Mouse (Mus musculus) thymus, postnatal 0 days (tissue): ENCODE results near the gene Slamf9. TPM values are rescaled to one million over a fixed set of nuclear protein-coding genes. Genes with fewer than 3 reads are reported as not detected.

Experiments used
- DNase-seq: peaks from one replicate; pipeline ENCODE4 v3.0.0-alpha.2; 2015; ENCODE audit warnings: low spot score
- polyA plus RNA-seq: library from polyadenylated mRNA; unstranded; fragments of >200 nt; fragmentation: Nextera tagmentation; extraction: Ambion mirVana; gene quantifications from 2 replicates; pipeline ENCODE4 v1.2.1, GENCODE M21; 2015

The Slamf9 gene
- 1.2 and 1.4 TPM in 2 replicates for polyA plus RNA-seq

GRCm38 (mm10) chr1:172475054-172475741, at the start of gene Slamf9:
TSS of gene Slamf9 (plus strand) at chr1:172475358.
- no peak for DNase-seq

DNA sequence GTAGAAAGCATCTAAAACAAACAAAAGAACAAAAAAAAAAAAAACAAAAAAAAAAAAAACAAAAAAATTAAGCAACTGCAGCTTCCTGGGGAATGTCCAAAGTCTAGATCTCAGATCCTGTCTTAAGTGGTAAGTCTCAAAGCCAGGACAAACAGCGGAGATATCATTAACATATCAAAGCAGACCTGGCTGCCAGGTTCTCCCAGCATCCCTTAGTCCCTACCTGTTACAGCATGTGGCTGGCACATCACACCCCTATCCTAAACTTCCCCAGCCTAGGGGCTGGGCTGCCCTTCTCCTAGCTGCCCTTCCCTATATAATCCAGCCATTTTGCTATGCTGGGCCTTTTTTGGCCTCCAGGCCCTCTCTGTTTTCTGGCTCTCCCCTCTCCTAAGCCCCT, 48.7 kb upstream of the Slamf9 start:
- no peak for DNase-seq

- DNase-seq: no peak
These were observed 47.3 kb upstream of the Slamf9 start for GRCm38 (mm10) chr1:172427841-172428240.

- DNase-seq: no peak
These were observed 46.5 kb upstream of the Slamf9 start for GRCm38 (mm10) chr1:172428614-172429013.

GRCm38 (mm10) chr1:172430731-172431220, 44.4 kb upstream of the Slamf9 start:
- no peak for DNase-seq

DNA sequence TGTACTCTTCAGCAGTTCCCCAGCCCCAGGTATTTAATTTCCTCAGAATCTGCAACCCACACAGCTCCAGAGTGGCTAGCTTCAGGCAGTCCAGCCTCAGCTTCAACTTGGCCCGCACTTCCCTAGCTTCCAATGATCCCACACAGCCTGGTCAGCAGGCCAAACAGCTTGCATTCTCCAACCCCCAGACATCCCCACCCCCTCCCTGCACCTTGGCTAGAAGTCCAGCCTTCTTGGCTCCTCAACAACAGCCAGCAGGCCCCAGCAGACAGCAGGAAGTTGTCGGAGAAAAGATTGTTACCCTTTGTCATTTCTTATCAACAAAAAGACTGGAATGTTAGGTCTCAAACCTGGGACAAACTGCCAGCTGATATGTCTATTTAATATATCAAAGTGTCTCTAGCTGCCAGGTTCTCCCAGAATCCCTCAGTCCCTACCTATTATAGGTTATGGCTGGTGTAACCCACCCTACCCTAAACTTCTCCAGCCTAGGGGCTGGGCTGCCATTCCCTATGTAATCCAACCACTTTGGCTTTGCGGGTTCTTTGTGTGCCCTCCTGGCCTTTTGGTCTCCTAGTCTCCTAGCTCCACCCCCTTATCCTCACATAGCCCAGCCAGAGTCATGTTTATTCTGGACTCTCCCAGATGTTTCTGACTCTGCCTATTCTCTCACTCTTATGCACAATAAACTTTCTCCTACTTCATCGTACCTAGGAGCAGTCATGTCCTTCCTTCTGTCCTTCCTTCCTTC, 43.1 kb upstream of the Slamf9 start:
- no peak for DNase-seq

- DNase-seq: no peak
These were observed 42.6 kb upstream of the Slamf9 start for GRCm38 (mm10) chr1:172432587-172432955.

GRCm38 (mm10) chr1:172433012-172433850, 41.9 kb upstream of the Slamf9 start:
- DNase-seq: no peak

DNA sequence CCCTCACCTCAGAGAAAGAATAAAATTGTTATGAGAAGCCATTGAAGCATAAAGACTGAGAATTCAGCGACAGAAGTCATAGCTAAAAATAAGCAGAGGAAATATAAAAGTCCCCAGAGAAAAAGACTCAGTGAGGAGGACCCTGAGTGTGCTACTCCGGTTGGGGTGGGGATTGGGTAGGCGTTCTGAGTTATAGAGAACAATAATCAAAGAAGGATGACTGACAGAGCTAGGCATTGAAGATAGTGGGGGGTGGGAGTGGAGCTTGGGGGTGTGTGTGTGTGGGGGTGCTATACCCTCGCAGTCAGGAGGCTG, 41.4 kb upstream of the Slamf9 start:
- no peak for DNase-seq

GRCm38 (mm10) chr1:172436785-172437184, 38.4 kb upstream of the Slamf9 start:
- no peak for DNase-seq

GRCm38 (mm10) chr1:172438621-172439020, 36.5 kb upstream of the Slamf9 start:
- DNase-seq: no peak

GRCm38 (mm10) chr1:172440521-172440920, 34.6 kb upstream of the Slamf9 start:
- no peak for DNase-seq

DNA sequence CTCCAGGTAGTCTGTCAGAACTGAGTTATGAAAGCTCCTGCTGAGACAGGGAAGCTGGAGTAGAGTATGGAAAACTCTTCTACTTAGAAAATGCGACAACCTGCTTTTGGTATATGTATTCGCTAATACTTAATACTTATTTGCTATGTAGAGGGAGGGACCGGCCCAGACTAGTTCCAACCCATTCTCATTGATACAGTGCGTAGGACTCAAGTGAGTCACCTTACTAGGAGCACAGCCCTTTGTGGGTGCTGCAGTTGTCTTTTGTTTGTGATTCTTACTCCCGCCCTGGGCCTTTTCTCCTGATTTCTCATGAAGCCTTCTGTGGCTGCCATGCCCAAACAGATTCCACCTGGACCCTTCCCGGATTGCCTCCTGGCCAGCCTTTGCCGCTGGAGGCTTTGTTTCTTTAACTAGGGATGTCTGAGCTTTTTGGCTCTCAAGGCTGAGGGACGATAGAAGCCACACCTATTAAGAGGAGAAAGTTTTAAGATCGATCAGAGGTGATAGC, 33.2 kb upstream of the Slamf9 start:
- no peak for DNase-seq

GRCm38 (mm10) chr1:172450226-172450625, 24.9 kb upstream of the Slamf9 start:
- no peak for DNase-seq

GRCm38 (mm10) chr1:172450848-172451470, 24.2 kb upstream of the Slamf9 start:
- no peak for DNase-seq

- no peak for DNase-seq
These were observed 22.2 kb upstream of the Slamf9 start for GRCm38 (mm10) chr1:172452911-172453310.

DNA sequence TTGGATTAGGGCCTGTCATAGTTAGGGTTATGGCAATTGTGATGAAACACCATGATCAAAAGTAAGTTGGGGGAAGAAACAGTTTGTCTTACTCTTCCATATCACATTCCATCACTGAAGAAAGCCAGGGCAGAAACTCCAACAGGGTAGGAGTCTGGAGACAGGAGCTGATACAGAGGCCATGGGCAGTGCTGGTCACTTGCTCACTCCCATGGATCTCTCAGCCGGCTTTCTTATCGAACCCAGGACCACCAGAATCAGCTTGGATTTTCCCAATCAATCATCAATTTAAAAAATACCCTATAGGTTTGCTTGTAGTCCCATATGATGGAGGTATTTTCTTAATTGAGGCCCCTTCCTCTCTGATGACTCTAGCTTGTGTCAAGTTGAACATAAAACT, 21.3 kb upstream of the Slamf9 start:
- no peak for DNase-seq

GRCm38 (mm10) chr1:172455416-172455815, 19.7 kb upstream of the Slamf9 start:
- peak; percentile 64 for DNase-seq

DNA sequence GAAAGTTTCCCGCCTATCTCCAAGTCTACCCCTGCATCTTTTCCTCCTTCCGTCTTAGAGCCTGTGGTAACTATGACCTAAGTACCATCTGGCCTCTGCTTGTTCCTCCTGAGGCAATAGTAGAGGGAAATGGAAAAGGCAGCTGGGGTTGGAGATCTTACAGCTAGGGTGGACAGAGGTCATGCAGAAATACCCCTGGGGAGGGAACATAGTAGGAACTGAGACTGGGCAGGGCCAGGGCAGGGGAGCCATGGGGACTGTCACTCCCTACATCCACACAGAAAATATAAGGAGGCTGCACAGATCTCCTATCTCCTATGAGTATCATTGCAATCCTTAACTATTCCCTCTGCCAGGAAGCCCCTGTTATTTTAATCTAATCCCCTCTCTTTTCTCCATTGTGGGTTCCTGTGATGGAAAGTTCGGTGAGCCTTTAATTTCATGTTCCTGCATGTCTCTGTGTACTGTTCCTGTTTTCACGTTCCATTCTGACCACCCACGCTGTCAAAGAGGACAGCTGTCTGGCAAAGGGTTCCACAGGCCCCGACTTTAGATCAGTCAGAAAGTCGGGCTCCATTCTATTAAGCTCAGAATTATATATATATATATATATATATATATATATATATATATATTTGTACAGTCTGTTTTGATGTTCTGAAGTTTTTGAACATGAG, 19.0 kb upstream of the Slamf9 start:
- no peak for DNase-seq

DNA sequence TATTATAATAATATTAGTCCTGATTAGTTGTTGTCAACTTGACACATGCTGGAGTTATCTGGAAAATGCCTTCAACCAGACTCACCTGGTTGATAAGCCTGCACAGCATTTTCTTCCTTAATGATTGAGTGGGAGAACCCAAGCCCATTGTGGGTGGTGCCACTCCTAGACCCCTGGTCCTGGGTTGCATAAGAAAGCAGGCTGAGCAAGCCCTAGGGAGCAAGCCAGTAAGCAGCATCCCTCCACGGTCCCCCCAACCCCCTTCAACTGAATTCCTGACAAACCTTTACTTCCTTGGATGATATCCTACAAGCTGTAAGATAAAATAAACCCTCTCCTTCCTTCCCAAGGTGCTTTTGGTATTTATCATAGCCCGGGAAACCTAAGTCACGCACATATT, 18.0 kb upstream of the Slamf9 start:
- DNase-seq: no peak

DNA sequence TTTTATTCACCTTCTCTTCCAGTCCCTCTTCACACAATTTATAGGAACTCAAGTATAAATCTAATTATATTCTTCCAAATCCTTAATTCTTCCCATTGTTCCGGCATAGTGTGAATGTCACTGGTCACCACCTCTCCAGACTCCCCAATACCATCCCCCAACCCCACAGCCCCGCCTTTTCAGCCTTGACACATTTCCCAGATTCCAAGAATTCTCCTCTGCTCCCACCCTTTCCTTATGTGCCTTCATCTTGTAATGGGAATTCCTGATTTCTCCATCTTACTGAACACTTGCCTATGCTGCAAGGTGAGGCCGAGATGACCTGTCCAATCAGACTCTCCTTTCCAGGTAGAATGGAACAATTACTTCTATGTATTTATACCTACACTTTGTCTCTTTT, 17.1 kb upstream of the Slamf9 start:
- no peak for DNase-seq
